ENCODE assay signal across 25 mouse cellular contexts in the genomic region with DNA sequence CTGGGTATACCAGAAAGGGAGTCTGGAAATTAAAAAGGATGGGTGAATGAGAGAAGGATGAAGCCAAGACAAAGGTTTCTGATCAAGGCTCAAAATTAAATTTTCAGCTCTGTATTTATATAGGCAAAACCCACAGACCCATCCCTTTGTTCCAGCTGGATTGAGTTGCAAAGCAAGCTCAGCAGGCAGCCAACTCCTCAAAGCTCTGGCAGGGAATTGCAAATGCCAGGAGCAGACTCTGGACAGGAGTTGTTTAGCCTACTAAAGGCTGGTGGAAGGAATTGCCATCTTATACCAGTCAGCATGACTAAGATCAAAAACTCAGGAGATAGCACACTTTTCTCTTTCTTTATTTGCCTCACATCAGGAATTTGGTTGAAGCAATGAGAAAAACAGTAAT.
DNase-seq lines count a peak whose midpoint lies in the region; ATAC-seq and TF ChIP-seq lines count a peak whose summit lies in the region.
"Had no signal": no experiment of that assay in that cellular context is flagged by ENCODE, and none has a peak within 500 bp of the region (broad histone marks: within the 10 kb centered on the region; RNA-seq: fewer than 3 reads in every experiment).

No protein-coding gene starts in this region.

- DNase-seq in midbrain, postnatal 0 days (ENCODE audit: low spot score) = peak; percentile 4
- no peak for DNase-seq in midbrain, embryonic 14.5 days
- DNase-seq in ES-E14 (ENCODE audit: low read depth, low spot score) (peak; percentile 13), ZHBTc4 (ENCODE audit: low read depth, low spot score) (peak; percentile 59)
- DNase-seq in layer of hippocampus, postnatal 10 days (ENCODE audit: low spot score in 2 of 2) = no peak
- no peak for DNase-seq in heart, postnatal 14 days
- DNase-seq in left cerebral cortex, postnatal 10 days (ENCODE audit: extremely low spot score in 1 of 2, low spot score in 2 of 2) = no peak
- DNase-seq: adrenal gland, adult 8-10 months; adrenal gland, postnatal 36 days; B cell, adult 2 months; cerebellum, adult 18-20 months; cerebellum, adult 9-11 months; cerebellum, postnatal 36 days; gastrocnemius, adult 2 months; gastrocnemius, postnatal 25 days; heart, postnatal 36 days; kidney, adult 2 months had no signal

- H3K36me3 ChIP-seq in midbrain, postnatal 0 days (ENCODE audit: insufficient read depth, low read length) = no peaks in the 10 kb centered on the region
- no peaks in the 10 kb centered on the region for H3K36me3 ChIP-seq in midbrain, embryonic 14.5 days (ENCODE audit: control insufficient read depth, insufficient read depth, low read length)
- no peaks in the 10 kb centered on the region for H3K36me3 ChIP-seq in ES-E14 (ENCODE audit: control insufficient read depth, insufficient read depth, low read length, poor library complexity, severe bottlenecking)
- H3K36me3 ChIP-seq: embryonic facial prominence, embryonic 15.5 days; forebrain, embryonic 10.5 days; heart, embryonic 12.5 days; hindbrain, embryonic 13.5 days had no signal

- intact Hi-C loops in heart, postnatal 14 days (cut with DNase I) = no loop called here
- intact Hi-C loops in left cerebral cortex, postnatal 10 days (cut with DNase I) = no loop called here

- H3K4me1 ChIP-seq in midbrain, postnatal 0 days (ENCODE audit: insufficient read depth, low read length) = no peaks in the 10 kb centered on the region
- no peaks in the 10 kb centered on the region for H3K4me1 ChIP-seq in midbrain, embryonic 14.5 days (ENCODE audit: control insufficient read depth, insufficient read depth, low read length)
- no peaks in the 10 kb centered on the region; a peak in 1 of 4 replicates for H3K4me1 ChIP-seq in ES-E14 (ENCODE audit: control insufficient read depth in 2 of 2, insufficient read depth in 2 of 2, low read length in 2 of 2, poor library complexity in 1 of 2)
- H3K4me1 ChIP-seq: embryonic facial prominence, embryonic 15.5 days; forebrain, embryonic 10.5 days; heart, embryonic 12.5 days; hindbrain, embryonic 13.5 days had no signal

- no peak overlapping the region for H3K4me3 ChIP-seq in midbrain, postnatal 0 days (ENCODE audit: low read depth, low read length)
- no peak overlapping the region for H3K4me3 ChIP-seq in midbrain, embryonic 14.5 days (replicated peaks; ENCODE audit: low read depth, low read length)
- H3K4me3 ChIP-seq in ES-E14 (ENCODE audit: insufficient read depth in 1 of 2, low read depth in 1 of 2, low read length in 2 of 2, poor library complexity in 1 of 2, severe bottlenecking in 1 of 2) = no peak overlapping the region
- H3K4me3 ChIP-seq: embryonic facial prominence, embryonic 15.5 days; erythroblast, embryonic 14.5 days; forebrain, embryonic 10.5 days; gastrocnemius, adult 2 months; heart, embryonic 12.5 days; hindbrain, embryonic 13.5 days had no signal

- H3K27me3 ChIP-seq in midbrain, postnatal 0 days (ENCODE audit: insufficient read depth, low read length) = no peaks in the 10 kb centered on the region
- no peaks in the 10 kb centered on the region for H3K27me3 ChIP-seq in midbrain, embryonic 14.5 days (ENCODE audit: control insufficient read depth, insufficient read depth, low read length)
- H3K27me3 ChIP-seq: embryonic facial prominence, embryonic 15.5 days; heart, embryonic 12.5 days; hindbrain, embryonic 13.5 days had no signal

- H3K9me3 ChIP-seq in midbrain, postnatal 0 days (ENCODE audit: low read length) = no peaks in the 10 kb centered on the region
- no peaks in the 10 kb centered on the region for H3K9me3 ChIP-seq in midbrain, embryonic 14.5 days (ENCODE audit: control insufficient read depth, low read length)
- no peaks in the 10 kb centered on the region for H3K9me3 ChIP-seq in ES-E14 (ENCODE audit: control insufficient read depth, insufficient read depth, low read depth, low read length)
- H3K9me3 ChIP-seq: embryonic facial prominence, embryonic 15.5 days; forebrain, embryonic 10.5 days; heart, embryonic 12.5 days; hindbrain, embryonic 13.5 days had no signal

- no peak overlapping the region for H3K4me2 ChIP-seq in midbrain, postnatal 0 days (ENCODE audit: low read depth, low read length, poor library complexity, severe bottlenecking)
- H3K4me2 ChIP-seq in midbrain, embryonic 14.5 days (ENCODE audit: low read length) = no peak overlapping the region
- H3K4me2 ChIP-seq: embryonic facial prominence, embryonic 15.5 days; heart, embryonic 12.5 days; hindbrain, embryonic 13.5 days had no signal

- H3K9ac ChIP-seq in midbrain, postnatal 0 days (replicated peaks; ENCODE audit: low read length, poor library complexity, severe bottlenecking) = no peak overlapping the region
- no peak overlapping the region for H3K9ac ChIP-seq in midbrain, embryonic 14.5 days (replicated peaks; ENCODE audit: low read length)
- H3K9ac ChIP-seq in ES-E14 (ENCODE audit: insufficient read depth, low read depth, low read length, poor library complexity, severe bottlenecking) = no peak overlapping the region
- H3K9ac ChIP-seq: embryonic facial prominence, embryonic 15.5 days; heart, embryonic 12.5 days; hindbrain, embryonic 13.5 days had no signal

- no peak overlapping the region for H3K27ac ChIP-seq in midbrain, postnatal 0 days (ENCODE audit: low read depth, low read length)
- no peak overlapping the region for H3K27ac ChIP-seq in midbrain, embryonic 14.5 days (replicated peaks; ENCODE audit: low read depth, low read length)
- no peak overlapping the region for H3K27ac ChIP-seq in ES-E14 (ENCODE audit: insufficient read depth, low read depth, low read length, poor library complexity, severe bottlenecking)
- H3K27ac ChIP-seq: embryonic facial prominence, embryonic 15.5 days; forebrain, embryonic 10.5 days; gastrocnemius, adult 2 months; hindbrain, embryonic 13.5 days had no signal

- no peak for ATAC-seq in midbrain, postnatal 0 days (ENCODE audit: low FRiP score)
- ATAC-seq in midbrain, embryonic 14.5 days (ENCODE audit: low FRiP score, low TSS enrichment) = no peak
- ATAC-seq: CD4-positive, CD25-positive, alpha-beta regulatory T cell, adult 4 months; forebrain, embryonic 14.5 days; intestine, embryonic 16.5 days had no signal

- in situ Hi-C loops in ES-E14 (cut with MboI; ENCODE audit: low sequenced_read_pairs in 2 of 2, unreplicated experiment in 2 of 2) = no loop called here

- TF ChIP-seq CTCF in midbrain, postnatal 0 days (IDR thresholded peaks at IDR 0.05) = no peak

TF ChIP-seq in ES-E14, 5 proteins besides CTCF, POLR2A, EP300 and RAD21:
- TF ChIP-seq ZNF384 (IDR thresholded peaks at IDR 0.05; ENCODE audit: low read depth, low read length) = no peak

Comparison
In these comparisons a context has a peak if more than half of its experiments do, and no peak if none do; other contexts are left out.
1. DNase-seq: peak in midbrain, postnatal 0 days (single experiment), ES-E14 (single experiment) and ZHBTc4 (single experiment); none in midbrain, embryonic 14.5 days (single experiment), layer of hippocampus, postnatal 10 days (0 of 2), heart, postnatal 14 days (0 of 2) and left cerebral cortex, postnatal 10 days (0 of 2).